Mouse (Mus musculus) embryonic fibroblast, embryonic 13.5 days (primary cell): ENCODE measurements around the gene Pnrc2. TPM values are rescaled to one million over a fixed set of nuclear protein-coding genes. Genes with fewer than 3 reads are reported as not detected.

Source experiments
- H3K27ac ChIP-seq: 2 replicates; pipeline ENCODE4 v1.5.1; 2012; ENCODE audit warnings: low read length, control low read depth, inconsistent platforms; ENCODE audit not compliant: insufficient read depth
- H3K4me1 ChIP-seq: 2 replicates; pipeline ENCODE4 v1.6.1; 2011; ENCODE audit warnings: low read length; ENCODE audit not compliant: control insufficient read depth, insufficient read depth
- H3K4me3 ChIP-seq: 2 replicates; pipeline ENCODE4 v1.5.1; 2011; ENCODE audit warnings: mild to moderate bottlenecking, control low read depth, low read length; ENCODE audit not compliant: insufficient read depth
- CTCF ChIP-seq: IDR thresholded peaks from 2 replicates; pipeline ENCODE4 v1.5.1; 2011; ENCODE audit warnings: mild to moderate bottlenecking, control low read depth, low read length, moderate library complexity, borderline replicate concordance; ENCODE audit not compliant: insufficient read depth
- POLR2A ChIP-seq: IDR thresholded peaks from 2 replicates; pipeline ENCODE4 v1.6.1; 2011; ENCODE audit warnings: low read depth, mild to moderate bottlenecking, control low read depth, low read length, moderate library complexity
- polyA plus RNA-seq: library from polyadenylated mRNA; stranded (reverse); fragments of >200 nt; gene quantifications from 2 replicates; pipeline ENCODE4 v1.2.4, GENCODE M21; 2011; ENCODE audit warnings: low read depth; ENCODE audit not compliant: missing spikeins, insufficient read length

Gene Pnrc2
- polyA plus RNA-seq, 1 experiment, result 164 TPM

DNA sequence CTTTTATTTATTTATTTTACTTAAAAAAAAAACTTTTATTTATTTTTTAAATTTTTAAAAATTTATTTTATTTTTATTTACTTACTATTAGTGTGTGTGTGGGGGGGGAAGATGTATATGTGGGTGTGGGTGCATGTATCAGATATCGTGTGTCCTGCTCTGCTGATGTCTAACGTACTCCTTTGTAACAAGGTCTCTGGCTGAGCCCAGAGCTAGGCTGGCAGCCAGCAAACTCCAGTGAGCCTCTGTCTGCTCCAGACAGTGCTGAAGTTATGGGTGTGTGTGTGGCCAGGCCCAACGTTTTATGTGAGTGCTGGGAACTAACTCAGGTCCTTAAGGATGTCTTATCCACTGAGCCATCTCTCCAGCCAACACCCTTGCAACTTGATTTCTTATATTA is 38.5 kb upstream of the Pnrc2 start:
- no peak overlapping the region for H3K4me3 ChIP-seq
- H3K27ac ChIP-seq, result no peak overlapping the region
- no peak for TF ChIP-seq POLR2A
- TF ChIP-seq CTCF, result no peak
- H3K4me1 ChIP-seq, result no peaks in the 10 kb centered on the region

DNA sequence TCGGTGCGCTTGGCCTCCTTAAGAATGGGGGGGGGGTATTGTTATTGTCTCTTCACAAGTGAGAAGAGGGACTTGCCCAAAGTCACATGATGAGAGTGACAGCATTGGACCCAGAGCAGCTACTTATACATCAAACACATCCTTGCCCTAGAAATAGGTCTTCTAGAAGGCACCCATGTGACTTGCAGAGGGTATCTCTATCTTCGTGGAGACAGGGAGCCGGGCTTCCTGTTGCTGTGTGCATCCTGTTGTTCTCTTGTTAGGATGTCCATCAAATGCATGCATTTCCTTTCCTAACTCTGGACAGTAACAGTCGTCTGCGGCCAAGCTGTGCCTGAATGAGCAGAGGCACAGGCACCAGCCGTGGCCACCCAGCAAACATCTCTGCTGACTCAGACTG is 37.9 kb upstream of the Pnrc2 start:
- H3K4me1 ChIP-seq, result no peaks in the 10 kb centered on the region
- no peak for TF ChIP-seq CTCF
- TF ChIP-seq POLR2A, result no peak
- H3K4me3 ChIP-seq, result no peak overlapping the region
- H3K27ac ChIP-seq, result no peak overlapping the region

DNA sequence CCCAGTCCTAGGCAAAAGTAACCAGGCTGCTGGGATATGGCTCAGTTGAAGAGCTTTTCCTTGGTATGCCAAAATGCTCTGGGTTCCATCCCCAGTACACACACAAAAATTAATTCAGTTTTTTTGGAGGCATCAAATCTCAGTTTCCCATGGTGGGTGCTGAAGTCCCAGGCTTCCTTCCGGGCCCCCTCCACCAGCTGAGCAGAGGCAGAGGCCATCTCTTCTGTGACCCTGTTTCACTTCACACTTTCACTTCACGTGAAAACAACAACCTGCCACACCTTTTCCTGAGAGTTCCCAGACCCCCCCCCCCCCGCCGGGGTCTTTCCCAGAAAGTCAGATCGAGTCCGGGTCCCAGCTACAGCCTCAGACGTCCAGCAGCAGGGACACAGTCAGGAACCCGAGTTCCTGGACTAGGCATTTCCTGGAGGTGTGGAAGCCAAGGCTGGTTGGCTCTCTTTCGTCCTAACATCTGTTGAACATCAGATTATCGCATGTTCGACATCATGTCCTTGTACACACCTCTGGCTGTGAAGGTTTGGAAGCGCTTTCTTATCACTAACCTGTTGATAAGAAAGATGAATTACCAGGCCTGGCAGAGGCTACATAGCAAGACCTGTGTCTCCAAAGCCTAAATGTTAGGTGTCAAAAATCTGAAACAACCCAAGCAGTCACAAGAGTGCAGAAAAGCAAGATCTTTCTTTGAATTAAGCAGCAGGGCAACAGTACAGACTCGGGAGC is 35.8 kb upstream of the Pnrc2 start:
- Histone ChIP-seq H3K27ac (no peak overlapping the region), H3K4me3 (no peak overlapping the region), H3K4me1 (no peaks in the 10 kb centered on the region)
- TF ChIP-seq POLR2A (no peak), CTCF (no peak)

DNA sequence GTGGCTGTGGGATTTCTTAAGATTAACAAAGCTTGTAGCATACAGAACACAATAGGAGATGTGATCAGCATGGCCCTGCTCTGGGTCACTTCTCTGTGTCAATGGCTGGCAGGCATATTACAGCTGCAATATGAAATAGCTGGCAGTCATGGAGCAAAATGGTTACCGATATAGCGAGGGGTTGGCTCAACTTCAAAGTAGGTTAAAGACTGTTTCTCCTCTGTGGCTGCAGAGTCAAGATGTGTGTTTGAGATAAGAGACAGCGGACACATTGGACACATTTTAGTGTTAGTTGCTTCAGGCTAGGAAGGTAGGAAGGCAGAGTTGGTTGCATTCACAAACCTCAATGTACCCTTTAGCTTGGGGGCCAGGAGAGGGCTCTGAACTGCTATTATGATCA is 33.0 kb upstream of the Pnrc2 start:
- Histone ChIP-seq H3K27ac (no peak overlapping the region), H3K4me1 (no peaks in the 10 kb centered on the region), H3K4me3 (no peak overlapping the region)
- TF ChIP-seq POLR2A (no peak), CTCF (no peak)

DNA sequence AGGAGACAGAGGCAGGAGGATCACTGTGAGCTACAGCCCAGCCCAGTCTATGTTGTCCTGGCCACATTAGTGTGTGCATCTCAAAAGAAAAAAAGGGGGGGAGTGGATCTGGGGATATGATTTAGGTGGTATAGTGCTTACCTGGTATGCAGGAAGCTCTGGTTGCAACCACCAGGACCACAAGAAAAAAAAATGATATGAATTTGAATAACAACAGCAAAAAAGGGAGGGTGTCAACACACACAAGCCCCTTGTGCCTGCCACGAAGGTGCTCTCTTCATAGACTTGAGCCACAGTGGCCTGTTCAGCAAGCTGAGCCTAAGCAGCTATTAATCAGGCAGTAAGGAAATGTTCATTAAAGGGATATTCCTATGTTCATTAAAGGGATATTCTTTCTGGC is 31.2 kb upstream of the Pnrc2 start:
- Histone ChIP-seq H3K27ac (no peak overlapping the region), H3K4me3 (no peak overlapping the region), H3K4me1 (no peaks in the 10 kb centered on the region)
- no peak for TF ChIP-seq CTCF
- TF ChIP-seq POLR2A, result no peak

DNA sequence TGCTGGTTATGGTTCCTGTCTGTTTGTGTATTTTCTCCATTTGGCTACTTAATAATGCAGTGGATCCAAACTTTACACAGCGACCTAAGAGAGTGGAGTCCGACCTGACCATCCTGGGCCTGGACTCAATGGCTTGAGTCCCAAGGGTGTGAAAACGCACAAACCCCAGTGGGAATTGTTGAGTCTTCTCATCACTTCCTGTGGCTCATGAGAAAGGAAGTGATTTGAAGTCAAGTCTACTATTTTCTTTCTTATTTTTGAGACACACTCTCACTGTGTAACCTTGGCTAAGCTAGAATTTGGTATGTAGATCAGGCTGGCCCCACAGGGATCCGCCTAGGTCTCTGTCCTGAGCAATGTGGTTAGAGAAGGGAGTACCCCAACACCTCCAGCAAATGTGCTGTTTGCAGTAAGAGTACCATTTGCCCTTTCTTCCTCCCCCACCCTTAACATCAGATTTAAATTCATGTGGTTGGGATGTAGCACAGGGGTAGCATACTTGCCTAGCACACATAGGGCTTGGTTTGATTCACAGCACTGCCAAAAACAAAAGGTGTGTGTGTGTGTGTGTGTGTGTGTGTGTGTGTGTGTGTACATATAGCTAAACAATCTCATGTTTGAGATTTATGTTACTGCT is 29.1 kb upstream of the Pnrc2 start:
- H3K4me3 ChIP-seq, result no peak overlapping the region
- no peak for TF ChIP-seq CTCF
- no peak for TF ChIP-seq POLR2A
- no peaks in the 10 kb centered on the region for H3K4me1 ChIP-seq
- H3K27ac ChIP-seq, result no peak overlapping the region

DNA sequence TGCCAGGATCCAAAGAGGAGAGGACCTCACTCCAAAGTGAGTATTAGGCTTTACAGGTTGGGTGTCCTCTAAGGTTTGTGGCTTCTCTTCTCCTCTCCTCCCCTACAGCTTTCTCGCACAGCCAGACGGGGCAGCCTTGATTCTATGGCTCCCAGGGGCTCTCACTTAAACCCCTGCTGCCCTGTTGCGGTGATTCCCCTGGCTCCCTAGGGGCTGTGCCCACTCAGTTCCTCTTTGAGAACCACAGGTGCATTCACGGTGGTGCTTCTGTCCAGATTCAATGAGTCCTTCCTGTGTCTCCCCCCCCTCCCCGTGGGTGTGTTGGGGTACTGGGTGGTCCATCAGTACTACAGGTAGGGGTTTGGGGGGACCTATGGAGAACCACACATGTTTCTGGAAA is 26.4 kb upstream of the Pnrc2 start:
- H3K27ac ChIP-seq, result no peak overlapping the region
- no peaks in the 10 kb centered on the region for H3K4me1 ChIP-seq
- no peak for TF ChIP-seq POLR2A
- TF ChIP-seq CTCF, result no peak
- H3K4me3 ChIP-seq, result no peak overlapping the region

DNA sequence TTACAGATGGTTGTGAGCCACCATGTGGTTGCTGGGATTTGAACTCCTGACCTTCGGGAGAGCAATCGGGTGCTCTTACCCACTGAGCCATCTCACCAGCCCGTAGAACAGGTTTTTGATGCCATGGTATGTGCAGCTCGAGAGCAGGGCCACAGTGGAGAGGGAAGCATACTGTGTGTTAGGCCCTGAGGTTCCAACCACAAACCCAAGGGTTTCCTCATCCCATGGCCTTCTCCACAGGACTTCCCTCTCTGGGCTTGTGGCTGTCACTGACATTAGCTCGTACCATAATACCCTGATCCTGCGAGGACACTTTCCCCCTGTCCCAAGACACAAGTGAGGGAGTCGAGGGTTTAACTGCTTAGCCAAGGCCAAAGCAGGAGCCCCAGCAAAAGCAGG is 25.4 kb upstream of the Pnrc2 start:
- Histone ChIP-seq H3K4me1 (no peaks in the 10 kb centered on the region), H3K4me3 (no peak overlapping the region), H3K27ac (no peak overlapping the region)
- no peak for TF ChIP-seq POLR2A
- no peak for TF ChIP-seq CTCF

DNA sequence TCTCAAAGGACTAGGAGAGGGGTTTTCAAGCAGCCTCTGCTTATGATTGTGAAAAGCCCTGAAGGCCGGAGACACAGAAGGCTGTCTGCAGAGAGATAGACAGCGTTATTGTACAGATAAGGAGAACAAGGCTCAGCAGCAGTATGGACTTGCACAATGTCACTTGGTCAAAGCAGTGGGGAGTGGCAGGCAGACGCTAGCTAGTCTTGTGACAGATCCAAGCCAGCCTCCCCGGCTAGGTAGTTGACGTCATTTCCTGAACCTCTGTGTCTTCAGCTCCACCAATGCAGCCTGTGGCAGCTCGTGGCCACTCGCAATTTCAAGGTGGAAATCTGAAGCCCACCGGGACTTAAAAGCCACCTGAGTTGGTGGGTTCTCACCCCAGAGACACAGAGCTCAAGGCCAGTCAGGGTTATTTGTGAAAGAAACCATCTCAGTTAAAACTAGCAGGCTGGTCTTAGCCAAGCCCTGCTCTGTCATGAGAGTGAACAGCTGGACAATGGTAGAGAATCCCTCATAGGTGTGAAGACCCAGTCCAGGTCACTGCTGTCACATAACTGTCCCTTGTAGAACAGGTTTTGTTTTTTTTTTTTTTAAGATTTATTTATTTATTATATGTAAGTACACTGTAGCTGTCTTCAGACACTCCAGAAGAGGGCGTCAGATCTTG is 24.9 kb upstream of the Pnrc2 start:
- TF ChIP-seq CTCF, result no peak
- no peak for TF ChIP-seq POLR2A
- H3K4me3 ChIP-seq, result no peak overlapping the region
- no peak overlapping the region for H3K27ac ChIP-seq
- no peaks in the 10 kb centered on the region for H3K4me1 ChIP-seq

DNA sequence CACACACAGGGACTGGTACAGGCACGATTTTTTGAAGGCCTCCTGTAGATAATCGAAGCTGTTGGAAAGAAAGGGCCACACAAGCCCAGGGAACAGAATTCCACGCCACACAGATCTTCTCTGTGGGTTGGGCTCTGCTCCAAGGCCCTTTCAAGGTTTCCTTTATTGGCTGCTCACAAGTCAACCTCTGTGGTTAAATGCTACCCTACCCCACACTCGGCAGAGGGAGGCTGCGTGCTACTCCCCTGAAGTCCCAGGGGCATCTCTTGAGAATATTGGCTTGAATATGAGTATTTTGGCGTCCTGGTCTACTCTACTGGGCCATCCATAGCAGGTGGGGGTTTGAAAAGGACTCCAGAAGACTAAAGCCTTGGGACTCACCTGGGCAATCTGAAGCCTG is 22.5 kb upstream of the Pnrc2 start:
- TF ChIP-seq POLR2A (no peak), CTCF (no peak)
- H3K27ac ChIP-seq, result no peak overlapping the region
- no peaks in the 10 kb centered on the region for H3K4me1 ChIP-seq
- no peak overlapping the region for H3K4me3 ChIP-seq
